Mouse (Mus musculus) T-cell, adult 66 days (primary cell): ENCODE results near the gene Magea6. TPM values are rescaled to one million over a fixed set of nuclear protein-coding genes. Genes with fewer than 3 reads are reported as not detected.

Source experiments
- total RNA-seq, 2 experiments: library from RNA; stranded (reverse); gene quantifications; 3 replicates in 1 of 2; 4 replicates in 1 of 2; pipeline ENCODE4 v1.2.4; 2023

Gene Magea6
- not detected for total RNA-seq

DNA sequence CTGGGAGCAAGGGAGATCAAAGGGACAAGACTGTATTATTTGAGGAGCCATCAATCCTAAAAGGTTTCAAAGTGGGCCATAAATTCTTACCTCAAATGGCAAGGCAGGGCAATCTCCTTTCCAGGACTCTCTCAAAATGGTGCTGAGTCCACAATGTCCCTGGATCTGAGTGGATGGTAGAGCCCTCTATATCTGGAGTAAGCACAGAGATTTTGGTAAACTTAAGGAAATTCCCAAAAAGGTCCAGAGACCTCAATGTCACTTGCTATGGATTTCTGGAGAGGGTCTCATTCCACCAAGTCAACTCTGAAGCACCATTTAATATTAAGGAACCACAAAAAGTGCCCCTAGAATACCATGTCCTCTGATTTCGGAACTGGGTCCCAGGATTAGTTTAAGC lies at the start of gene Magea6:
Magea6 (minus strand) TSS at position 101 of the 400 bp plus-strand sequence.

DNA sequence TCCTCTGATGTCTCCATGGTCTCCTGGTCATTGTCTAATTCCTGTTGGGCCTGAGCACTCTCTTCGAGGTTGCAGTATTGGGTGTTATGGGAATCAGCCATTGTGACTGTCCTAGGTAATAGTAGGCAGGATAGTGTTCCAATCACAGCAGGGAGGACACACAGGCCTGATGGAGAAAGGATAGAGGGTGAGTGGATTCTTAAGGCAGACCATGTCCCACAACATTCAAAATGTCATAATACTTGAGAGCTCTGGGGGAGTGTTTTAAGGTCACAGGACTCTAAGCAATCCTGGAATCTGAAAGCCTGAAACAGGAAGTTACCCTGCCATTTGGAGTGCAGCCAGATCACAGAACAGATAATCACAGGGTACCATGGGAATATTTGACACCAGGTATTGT lies 13.6 kb upstream of the Magea6 start, which contains the start of gene Magea3:
Magea3 (minus strand) TSS at position 101 of the 400 bp plus-strand sequence.

DNA sequence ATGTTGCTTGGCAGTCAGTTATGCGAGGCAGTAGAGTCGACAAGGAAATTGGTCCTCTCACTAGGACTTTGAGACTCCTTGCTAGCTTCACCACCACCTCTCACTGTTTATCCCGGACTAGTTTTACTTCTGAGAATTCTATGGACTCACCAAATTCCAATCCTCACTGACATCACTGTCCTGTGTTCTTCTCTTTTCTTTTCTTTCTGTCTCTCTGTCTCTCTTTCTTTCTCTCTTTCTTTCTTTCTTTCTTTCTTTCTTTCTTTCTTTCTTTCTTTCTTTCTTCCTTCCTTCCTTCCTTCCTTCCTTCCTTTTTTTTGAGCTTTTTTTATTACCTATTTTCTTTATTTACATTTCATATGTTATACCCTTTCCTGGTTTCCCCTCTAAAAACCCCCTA lies 45.6 kb downstream of the Magea6 start, which contains the start of gene Cldn34b1:
Cldn34b1 (minus strand) TSS at position 101 of the 400 bp plus-strand sequence.

Other genes starting within 250 kb of the Magea6 start
- gene Cldn34b1, start 45.7 kb downstream of the Magea6 start, total RNA-seq = not detected
- gene Magea3, start 13.5 kb upstream of the Magea6 start, total RNA-seq = not detected
- gene Magea8, start 59.9 kb upstream of the Magea6 start, total RNA-seq = not detected
- gene Magea5, start 127.2 kb upstream of the Magea6 start, total RNA-seq = not detected
- not detected for gene Magea1, start 153.8 kb upstream of the Magea6 start, total RNA-seq
- gene Magea2, start 157.7 kb upstream of the Magea6 start, total RNA-seq = not detected
- gene Cldn34b2, start 192.4 kb upstream of the Magea6 start, total RNA-seq = not detected